Mouse (Mus musculus) liver, embryonic 14.5 days (tissue): Measurements from ENCODE around the gene Fam136a.

ENCODE experiments used
- CTCF ChIP-seq: IDR thresholded peaks from 2 replicates; pipeline ENCODE4 v1.5.1; 2016; ENCODE audit warnings: antibody characterized with exemption, low read depth, control low read depth
- EP300 ChIP-seq: IDR thresholded peaks from 2 replicates; pipeline ENCODE4 v1.6.1; 2016; ENCODE audit warnings: antibody characterized with exemption, low read depth

DNA sequence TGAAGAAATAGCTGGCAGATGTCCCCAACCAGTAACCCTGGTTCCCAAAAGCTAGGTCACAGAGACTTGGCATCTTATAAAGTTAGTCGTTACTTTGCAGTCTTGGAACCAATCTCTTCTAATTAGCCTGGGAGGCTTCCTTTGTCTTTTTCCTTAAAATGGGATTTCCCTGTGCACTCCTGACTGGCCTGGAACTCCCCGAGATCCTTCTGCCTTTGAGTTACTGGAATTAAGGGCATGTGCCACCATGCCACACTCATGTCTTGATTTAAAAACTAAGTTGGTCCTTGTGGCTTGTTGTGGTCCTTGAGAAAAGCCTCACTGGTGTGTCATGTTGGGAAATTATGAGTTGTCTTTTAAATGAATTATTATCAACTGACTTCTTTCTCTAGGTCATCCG is 12.9 kb downstream of the Fam136a start:
- TF ChIP-seq CTCF (no peak), EP300 (no peak)
